Mouse (Mus musculus) forelimb bud, embryonic 11.5 days (tissue): Measurements from ENCODE around the gene Lman2l.

Source experiments
- DNase-seq: peaks from one replicate; pipeline ENCODE4 v3.0.0-alpha.2; 2012; ENCODE audit warnings: low read depth, low spot score

Lman2l gene

DNA sequence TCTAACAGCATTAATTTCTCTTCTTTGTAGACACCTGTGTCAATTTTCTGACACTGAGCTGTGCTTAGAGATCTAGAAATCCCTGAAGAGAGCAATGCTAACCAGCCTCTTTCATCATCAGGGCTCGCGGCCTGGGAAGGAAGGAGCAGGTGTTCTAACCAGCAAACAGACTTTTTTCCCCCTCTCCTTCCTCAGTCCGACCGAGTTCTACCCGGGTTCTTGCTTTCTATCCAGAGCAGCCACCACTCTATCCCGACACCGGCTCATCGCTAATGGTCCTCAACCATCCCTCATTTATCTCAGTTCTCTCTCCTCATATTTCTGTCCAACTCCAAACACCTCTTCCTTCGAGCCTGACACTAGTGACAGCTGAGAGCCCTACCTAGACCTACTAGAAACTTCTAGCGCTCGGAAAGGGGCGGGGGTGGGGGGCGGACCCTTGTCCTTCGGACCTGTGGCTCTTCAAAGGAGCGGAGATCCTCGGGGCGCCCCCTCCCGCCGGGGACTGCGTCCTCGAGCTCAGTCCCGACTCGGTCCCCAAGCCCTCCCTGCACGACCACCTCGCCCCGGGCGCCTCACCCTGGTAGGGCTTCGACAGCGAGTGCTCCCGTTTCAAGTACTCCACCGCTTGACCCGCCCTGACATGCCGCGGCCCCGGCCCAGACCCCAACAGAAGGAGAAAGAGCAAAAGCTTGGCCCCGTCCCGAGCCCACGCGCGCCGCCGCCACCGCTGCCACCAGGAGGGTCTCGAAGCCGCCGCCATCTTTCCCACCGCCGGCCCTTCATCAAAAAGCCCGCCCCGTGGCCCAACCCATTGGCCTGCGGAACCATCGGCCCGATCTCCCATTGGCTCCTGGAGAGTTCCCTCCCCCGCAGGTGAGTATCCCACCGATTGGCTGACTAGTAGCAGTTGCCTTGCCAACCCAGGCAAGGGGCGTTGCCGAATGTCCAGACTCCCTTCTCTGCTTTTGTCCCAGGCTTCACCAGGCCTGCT lies at the start of gene Lman2l:
Gene Lman2l, minus strand, starts transcription at position 801 of the 994 bp plus-strand sequence.
- DNase-seq, result peak; percentile 95

DNA sequence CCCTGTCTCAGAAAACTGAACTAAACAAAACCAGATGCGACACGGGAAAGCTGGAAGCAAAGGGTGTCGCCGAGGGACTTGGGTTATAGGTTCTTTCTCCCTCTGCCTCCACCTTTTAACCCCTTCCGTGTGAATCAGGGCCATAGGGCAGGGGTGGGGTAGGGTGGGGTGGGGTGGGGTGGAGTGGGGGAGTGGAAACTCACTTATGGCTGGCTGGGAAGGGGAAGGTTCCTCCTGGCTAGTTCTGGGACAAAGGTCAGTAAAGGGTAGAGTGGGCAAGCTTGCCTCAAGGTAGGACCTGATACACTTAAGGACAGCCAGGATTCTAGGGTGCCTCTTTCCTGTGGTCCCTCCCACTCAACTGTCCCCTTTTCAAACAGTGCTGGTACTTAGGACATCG lies 48.2 kb upstream of the Lman2l start:
- DNase-seq, result peak; percentile 21

DNA sequence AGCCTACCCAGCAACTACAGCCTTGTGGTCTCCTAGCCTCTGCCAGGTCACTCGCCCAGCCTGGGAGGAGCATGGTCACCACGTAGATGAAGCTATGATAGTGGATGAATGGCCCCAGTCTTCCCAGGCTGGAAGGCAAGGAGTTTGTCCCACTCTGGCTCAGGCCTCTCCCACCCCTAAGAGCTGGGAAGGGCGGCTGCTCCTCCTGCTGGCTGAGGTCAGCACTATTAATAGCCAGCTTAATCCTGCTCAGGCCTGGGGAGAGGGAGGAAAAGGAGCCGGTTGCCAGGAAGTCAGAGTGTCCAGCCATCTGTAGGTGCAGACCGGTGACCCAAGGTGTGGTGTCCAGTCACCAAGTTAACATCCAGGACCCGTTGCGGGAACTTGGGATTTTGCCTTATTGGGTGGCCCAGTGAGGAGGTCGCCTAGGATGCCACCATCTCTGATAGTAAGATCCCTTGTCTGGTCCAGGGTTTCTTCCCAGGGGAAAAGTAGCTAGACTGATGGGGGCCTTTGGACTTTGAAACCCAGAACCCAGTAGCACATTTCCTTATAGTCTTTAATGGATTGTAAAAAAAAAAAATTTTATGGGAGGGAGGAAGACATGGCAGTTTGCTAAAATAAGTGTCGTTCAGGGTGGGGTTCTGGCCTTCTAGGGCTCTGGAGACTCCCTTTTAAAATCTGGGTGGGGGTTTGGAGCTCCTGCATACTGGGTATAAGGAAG lies 47.5 kb upstream of the Lman2l start:
- peak; percentile 31 for DNase-seq

DNA sequence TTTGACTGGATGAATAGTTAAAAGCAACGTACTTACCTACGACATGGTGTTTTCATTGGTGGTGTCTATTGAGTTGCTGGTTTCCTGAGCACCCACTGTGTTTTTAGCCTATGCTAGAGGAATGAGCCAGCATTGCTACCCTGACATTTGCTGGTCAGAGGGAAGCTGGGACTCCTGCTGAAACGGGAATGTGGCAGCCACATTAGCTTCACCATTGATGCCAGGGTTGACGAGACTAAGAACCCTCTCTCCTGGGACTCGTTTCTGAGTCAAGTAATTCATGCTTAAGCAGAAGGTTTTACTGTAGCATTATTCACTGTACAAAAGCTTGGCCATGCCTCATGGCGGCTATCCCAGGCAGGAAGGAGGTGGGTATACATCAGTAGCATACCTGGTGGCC lies 44.6 kb upstream of the Lman2l start:
- DNase-seq, result no peak

DNA sequence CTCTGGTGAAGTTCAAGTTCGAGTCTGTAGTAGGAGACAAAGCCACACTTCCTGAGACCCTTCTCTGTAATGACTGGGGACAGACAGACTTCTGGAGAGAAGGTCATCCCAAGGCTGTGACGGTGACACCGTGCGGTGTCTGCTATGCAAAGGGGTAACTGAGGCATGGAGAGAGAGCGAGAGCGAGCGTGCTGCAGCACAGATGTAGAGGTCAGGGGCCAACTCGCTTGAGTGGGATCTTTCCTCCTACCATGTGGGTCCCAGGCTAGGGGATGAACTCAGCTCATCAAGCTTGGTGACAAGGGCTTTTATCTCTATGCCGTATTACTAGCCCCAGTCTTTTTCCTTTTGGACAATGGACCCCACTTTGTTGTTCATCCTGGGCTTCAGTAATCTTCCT lies 42.0 kb upstream of the Lman2l start:
- DNase-seq, result no peak

DNA sequence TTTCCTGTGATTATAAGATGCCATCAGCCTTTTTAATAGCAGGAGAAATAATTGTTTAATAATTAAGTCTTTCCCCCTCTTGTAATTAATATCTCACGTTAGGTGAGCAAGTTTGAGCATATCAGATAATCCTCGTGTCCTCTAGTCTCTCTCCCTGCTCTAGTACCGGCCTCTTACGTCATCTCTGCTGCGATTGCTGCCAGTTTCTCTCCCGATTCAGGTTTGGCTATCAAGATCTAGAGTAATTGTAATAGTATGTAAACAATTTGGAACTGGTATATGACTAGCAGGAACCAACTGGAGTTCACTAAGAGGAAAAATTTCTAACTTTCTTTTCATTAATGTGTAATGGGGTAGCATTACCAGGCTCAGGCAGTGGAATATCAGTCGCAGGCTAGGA lies 40.0 kb upstream of the Lman2l start:
- DNase-seq, result no peak

DNA sequence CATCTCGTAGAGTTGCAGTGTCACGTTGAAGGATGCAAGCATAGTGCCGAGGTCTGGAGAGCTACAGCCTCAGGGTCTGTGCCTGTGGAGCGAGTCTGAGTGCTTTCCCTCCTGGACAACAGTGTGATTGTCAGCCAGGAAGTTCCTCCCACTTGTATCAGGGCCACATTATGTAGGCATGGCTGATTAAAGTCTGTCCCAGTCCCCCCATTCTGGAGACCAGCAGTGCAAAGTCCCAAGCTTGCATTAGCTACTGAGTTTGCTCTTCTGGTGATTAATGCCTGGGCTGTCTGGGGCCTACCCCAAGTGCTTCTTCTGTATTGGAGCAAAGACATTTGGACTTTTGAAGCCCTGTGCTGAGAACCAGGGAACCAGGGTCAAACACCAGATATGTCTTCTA lies 38.8 kb upstream of the Lman2l start:
- DNase-seq, result no peak

DNA sequence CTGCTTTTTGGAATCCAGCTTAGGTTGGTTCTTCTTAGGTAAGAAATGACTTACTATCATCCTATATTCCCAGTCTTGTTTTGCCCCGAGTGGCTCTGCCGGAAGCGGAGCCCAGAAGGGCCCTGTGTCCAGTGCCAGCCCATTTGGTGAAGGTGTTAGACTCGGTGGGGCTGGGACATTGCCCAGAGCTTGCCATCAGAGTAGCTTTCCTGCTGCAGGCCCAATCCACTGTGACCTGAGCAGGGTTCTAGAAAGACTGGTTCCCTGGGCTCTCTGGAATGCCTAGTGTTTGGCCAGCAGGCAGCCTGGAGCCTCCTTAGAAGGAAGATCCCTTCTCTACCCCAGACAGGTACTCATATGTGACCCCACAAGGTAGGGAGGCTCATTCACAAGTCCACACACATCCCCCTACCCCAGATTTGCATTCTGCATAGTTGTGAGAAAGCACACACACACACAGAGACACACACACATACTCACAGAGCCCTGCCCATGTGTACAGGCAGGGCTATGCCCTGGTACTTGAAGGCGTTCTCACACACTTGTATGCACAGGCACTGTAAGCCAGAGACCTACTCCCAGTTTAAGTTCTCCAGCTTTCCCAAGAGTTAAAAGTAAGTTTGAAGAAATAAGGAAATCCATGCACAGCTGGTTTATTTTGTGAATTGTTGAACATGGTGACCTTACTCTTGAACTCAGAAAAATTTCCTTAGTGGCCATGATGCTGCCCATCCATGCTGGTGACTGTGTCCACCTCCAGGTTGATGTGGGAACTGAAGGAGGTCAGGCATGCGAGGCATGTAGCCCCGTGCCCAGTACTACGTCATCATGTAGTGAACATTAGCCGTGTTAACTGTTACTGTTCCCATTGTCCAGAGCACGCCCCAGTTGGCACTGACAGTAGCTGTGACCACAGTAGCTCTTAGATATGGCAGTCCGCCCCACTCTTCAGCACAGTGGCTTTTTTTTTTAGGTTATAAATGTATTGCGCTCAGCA lies 35.1 kb upstream of the Lman2l start:
- DNase-seq, result no peak

DNA sequence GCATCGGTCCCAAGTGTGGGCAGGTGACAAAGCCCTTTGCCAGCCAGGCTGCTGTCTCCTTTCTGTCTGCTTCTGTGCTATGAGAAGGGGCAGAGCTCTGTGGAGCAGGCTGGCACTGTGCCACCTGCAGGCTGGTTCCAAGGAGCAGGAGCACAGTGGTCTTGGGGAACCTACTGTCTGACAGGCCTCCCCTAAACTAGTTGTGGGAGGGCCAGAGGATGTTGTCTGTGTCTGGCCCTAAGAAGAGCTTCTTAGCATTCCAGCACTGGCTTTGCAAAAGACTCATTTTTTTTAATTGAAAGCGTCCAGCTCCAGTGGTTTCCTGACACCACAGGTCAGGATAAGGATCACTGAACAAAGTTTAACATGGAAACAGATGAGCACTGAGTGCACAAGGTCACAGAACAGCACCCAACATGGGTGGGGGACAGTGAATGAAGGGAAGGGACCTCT lies 33.3 kb upstream of the Lman2l start:
- no peak for DNase-seq

DNA sequence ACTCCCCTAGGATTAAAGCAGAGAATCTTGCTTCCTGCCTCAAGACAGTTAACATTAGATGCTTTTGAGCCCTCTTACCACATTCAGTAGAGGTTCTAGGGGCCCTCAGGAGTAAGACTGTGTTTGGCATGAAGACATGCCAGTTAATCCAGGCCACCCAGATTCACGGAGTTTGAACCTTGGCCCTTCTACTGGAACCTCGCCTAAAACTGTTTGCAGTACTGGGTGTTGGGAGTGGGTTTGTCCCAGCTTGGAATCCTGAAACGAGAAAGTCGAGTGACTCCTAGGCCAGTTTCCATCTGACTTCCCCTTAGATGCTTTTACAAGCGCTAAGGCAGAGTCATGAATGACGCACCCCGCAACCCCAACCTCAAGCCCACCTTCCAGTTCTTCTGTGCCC lies 31.4 kb upstream of the Lman2l start:
- DNase-seq, result no peak

DNA sequence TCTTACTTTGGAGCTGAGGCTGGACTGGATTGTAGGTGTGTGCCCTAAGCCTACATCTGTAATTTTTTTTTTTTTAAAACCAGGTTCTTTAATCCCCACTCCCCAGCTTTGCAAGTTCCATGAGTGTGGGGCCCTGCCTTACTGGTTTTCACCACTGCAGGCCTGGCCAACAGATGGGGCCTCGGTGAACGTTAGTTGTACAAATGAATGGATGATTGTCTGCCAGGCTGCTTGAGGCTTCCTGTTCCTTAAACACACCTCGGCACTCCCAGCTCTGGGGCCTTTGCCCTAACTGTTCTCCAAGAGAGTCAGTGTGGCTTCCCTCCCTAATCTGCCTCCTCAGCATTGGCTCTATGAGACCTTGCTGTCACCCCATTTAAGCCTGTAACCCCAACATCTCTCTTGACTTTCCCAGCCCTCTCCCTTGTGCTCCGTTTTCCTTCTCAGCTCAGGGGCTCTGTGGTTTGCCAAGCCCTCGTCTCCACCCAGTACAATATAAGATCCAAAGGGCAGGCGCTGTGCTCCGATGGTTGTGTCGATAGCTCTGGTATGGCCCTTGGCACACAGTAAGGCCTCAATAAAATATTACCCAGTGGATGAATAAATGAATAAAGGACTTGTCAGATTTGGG lies 30.5 kb upstream of the Lman2l start:
- peak; percentile 16 for DNase-seq

DNA sequence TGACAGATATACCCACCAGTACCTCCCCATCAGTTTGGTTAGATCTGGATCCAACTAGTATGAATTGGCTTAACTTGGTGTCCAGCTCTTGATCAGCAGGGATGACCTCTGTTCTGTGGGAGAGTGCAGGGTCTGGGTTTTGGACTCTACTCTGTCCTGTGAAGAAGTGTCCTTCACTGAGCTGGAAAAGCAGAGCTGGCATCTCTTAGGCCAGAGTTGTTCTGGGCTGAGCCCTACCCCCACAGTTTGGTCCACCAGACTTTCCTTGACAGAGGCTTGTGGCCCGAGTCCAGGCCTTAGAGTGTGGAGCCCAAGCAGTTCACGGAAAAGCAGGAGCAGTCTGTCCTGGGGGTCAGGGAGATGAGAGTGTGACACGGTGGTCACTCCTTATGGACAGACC lies 29.6 kb upstream of the Lman2l start:
- DNase-seq, result no peak

DNA sequence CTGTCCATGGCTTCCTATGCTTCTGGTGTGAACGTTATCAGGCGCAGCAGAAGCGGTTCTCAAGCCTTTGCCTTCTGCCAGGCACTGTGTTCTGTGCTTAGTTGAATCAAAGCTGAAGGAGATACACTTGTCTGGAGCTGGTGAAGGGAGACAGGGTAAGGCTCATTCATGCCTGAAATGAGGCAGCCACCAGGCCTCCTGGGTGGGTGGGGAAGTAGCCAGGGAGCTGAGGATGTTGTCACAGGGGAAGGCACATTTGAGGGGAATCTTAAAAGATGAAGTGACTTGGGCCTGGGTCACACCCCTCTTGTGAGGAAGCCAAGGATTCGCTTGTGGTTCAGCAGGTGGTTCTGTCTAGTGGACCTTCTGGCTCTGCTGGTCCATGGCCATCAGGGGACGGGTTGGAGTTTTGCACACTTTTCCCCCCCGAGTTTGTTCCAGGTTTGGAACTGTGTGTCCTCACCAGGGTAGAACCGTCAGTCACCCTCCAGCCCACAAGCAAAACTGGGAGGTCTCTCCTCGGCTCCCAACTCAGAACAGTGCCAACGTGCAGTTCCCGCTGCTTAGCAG lies 28.2 kb upstream of the Lman2l start:
- no peak for DNase-seq

DNA sequence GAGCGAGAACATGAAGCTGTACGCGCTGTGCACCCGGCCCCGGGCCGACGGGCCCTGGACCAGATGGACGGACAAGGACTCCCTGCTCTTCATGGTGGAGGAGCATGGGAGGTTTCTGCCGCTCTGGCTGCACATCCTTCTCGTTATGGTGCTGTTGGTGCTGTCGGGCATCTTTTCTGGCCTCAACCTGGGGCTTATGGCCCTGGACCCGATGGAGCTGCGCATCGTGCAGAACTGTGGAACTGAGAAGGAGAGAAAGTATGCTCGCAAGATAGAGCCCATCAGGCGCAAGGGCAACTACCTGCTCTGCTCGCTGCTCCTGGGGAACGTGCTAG lies 27.0 kb upstream of the Lman2l start:
- DNase-seq, result no peak

DNA sequence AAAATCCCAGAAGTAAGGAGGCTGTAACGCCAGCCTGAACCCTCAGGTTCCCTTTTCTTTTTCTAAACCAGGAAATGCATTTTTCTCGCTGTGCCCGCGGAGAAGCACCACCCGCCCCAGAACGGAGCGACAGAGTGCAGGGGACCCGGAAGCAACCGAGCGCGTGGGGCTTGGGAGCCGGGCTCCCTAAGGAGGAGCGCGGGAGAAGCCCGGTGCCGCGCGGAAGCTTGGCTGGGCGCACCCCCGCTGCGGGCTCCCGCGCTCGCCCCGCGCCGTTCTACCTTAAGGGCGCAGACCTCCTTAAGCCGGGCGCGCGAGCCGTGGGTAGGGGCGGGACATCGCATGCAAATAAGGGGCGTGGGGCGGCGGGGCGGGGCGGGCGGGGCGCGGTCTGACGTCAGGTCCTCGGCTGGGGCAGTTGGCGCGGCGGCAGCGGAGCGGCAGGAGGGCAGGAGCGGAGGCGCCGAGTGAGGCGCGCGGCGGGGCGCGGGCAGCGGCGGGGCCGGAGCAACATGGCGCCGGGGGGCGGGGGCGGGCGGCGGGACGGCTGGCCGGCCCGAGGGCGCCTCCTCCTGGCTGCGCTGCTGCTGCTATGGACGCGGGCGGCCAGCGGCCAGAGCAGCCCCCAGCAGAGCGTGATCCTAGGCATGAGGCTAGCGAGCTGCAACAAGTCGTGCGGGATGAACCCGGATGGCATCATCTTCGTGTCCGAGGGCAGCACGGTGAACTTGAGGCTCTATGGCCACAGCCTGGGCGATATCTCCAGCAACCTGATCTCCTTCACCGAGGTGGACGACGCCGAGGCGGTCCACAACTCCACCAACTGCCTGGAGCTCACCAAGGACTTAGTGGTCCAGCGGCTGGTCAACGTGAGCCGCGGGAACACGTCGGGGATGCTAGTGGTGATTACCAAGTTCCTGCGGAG lies 26.4 kb upstream of the Lman2l start, which contains the start of gene Cnnm4:
Gene Cnnm4, plus strand, starts transcription at position 440 of the 925 bp plus-strand sequence.
- peak; percentile 75 for DNase-seq

DNA sequence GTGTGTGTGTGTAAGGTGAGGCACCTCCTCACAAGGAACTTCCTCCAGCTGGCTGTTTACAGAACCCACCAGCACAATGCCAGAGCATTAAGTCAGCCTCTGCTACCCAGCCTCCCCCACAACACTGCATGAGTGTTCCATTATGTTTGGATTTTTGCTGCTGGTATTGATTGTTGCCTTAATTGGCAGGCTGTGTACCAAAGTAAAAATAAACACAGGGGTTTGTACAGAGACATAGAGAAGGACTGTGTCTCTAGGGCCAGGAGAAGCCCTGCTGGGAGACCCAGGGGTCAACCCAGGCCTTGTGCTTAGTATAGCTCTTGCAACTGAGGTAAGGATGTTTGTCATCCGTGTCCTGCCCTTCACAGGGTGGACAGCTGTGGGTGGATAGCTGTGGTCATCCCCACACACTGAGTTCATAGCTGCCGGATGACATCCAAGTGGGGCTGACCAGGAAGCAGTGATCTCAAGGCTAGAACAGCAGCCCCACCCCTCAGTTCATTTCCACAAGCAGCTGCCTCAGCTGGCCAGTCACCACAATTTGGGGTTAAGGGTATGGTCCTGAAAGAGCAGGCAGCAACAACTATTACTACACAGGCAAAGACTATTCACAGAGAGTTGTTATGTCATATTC lies 24.9 kb upstream of the Lman2l start:
- no peak for DNase-seq

DNA sequence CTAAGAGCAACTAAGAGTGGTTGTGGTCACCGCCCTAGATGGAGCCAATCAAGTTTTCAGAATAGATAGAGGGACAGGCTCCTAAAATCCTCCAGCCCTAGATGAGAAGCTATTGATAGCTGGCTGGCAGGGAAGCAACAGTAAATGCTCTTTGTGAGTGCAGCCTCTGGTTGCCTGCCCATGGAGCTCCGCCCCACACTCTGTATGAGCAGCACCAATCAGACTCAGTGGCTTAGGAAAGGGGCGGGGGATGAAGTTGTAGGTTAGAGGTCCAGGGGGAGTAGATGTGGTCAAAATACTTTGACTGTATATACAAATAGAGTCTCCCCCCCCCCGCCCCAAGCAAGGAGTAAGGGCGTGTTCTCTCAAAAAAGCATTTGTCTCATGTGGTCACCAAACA lies 22.4 kb upstream of the Lman2l start:
- DNase-seq, result no peak

DNA sequence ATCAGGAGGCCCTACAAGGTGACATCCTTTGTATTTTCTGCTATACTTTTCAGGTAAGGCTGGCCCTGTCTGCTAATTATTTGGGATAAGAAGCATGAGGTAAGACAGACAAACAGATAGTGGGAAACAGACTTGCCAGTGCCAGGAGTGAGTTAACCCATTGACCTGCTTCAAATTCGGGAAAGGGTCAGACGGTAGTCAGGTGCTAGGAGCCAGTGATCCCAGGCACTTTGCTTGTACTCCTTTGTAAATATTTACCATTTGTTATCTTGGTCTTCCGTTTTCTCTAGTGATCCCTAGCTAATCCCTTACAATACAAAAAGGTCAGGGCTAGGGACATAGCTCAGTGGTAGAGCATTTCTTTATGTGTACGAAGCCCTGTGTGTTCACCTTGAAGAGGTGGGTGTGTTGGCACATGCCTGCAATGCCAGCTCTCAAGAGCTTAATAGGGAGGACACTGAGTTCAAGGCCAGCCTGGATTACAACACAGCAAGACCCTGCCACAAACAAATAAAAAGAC lies 20.6 kb upstream of the Lman2l start:
- no peak for DNase-seq

DNA sequence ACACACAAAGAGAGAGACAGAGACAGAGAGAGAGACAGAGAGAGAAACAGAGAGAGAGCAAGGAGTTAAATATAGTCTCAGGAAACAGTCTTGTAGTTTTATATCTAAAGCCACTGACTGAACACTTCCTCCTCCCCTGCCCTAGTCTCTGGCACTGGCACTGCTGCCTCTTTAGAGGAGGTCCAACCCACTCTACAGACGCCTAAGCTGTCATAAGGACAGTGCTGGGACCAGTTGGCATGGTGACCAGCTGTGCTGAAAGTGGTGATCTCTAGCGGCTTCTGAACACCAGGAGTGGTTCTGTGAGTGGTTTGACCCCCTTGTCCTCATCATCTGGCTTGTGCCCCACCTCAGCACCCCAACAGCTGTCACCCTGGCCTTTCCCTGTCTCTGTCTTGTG lies 16.8 kb upstream of the Lman2l start:
- DNase-seq, result no peak
